Mouse (Mus musculus): ENCODE data around the gene Trpm6. TPM values are rescaled to one million over a fixed set of nuclear protein-coding genes. Genes with fewer than 3 reads are reported as not detected.

The Trpm6 gene
- polyA plus RNA-seq, 1 experiment, result 0.19 TPM

DNA sequence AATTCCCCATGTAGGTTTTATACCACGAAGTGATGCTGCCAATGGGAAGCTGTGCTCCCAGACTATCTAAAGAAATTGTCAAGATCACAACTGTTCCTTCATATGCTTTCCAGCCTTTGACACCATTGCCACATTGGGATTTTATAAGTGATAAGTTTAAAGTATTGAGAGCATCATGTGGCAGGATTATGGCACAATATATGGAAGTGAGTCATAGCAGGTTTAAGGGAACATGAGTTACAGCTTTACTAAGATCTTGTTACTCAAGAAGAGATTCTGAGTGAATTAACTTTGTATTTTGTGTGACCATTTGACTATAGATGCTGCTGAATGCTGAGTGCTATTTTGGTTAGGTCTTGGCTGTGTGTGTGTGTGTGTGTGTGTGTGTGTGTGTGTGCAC lies 21.8 kb downstream of the Trpm6 start:
- no peak for DNase-seq (ENCODE audit: low spot score)

DNA sequence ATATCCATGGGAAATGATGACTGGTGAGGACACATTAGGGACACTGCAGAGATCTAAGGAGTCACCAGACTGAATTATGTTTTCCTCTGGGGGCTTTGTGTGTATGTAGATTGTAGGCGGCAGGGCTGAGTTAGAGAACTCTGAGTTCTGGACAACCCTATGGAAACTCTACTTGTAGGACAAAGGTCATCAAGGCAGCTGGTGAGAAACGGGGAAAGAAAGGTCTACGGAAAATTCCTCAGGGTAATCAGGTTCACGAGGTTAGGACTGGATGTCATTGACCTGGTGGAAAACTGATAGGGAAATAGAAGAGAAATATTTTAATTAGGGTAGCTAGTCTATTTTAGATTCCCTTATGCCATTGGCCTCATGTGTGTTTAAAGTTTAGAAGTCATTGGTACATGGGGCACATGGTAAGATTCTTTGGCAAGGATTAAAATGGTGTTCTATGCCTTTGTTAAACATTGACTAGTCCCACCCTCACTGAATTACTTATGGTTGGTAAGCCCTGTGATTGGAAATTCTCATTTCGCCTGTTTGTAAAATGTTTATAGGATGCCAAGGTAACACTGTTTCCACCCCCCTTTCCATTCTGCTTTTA lies 23.2 kb downstream of the Trpm6 start:
- no peak for DNase-seq (ENCODE audit: low spot score)

DNA sequence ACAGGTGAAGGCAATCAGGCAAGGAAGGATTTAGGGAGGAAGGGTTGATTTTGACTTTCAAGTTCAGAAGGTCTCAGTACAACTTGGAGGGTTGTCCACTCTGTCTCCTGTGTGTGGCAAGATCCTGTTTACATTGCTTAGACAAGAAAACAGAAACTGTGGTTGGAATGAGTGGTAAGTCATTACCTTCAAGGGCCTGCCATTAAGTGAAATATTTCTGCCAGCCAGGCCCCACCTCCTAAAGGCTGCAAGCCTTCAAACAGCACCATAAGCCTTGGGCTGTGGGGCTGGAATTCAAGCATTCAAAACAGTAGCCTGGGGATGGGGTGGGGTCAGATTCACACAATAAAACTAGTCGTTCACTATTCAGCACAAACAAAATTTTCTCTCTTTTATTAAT lies 24.3 kb downstream of the Trpm6 start:
- DNase-seq (ENCODE audit: low spot score), result no peak

DNA sequence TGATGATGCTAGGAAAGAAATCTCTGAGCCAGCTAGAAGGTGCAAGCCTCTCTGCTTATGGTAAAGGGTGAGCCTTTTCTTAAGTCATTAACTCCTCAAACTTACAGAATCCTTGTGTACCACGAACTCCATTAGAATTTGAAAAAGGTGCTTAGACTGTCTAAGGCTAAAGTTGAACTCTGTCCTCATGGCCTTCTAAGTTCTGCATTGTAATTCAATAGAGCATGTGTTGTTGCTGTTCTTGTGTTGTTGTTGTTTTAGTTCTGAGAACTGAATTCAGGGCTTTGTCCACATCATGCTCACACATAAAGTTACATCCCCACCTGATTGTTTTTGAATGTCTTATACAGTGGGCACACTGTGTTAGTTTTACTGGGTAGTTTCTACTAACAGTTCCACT lies 49.9 kb downstream of the Trpm6 start:
- DNase-seq (ENCODE audit: low spot score), result no peak

DNA sequence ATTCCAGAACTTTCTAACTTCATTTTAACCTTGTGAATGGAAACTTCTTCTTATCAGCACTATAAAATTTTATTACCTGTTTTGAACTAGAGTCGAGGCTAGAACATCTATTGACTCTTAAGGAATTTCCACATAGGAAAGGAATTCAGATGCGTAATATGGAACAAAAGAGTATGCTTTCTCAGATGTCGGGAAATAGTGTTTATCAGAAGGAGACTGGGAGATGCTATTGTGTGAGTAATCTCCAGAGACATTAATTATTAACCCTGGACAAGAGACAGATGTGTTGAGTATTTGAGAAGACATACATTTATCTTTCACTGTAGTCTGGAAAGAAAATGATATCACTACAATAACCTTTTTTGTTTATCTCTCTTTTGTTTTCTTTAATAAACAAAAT lies 61.5 kb downstream of the Trpm6 start:
- no peak for DNase-seq (ENCODE audit: low spot score)

DNA sequence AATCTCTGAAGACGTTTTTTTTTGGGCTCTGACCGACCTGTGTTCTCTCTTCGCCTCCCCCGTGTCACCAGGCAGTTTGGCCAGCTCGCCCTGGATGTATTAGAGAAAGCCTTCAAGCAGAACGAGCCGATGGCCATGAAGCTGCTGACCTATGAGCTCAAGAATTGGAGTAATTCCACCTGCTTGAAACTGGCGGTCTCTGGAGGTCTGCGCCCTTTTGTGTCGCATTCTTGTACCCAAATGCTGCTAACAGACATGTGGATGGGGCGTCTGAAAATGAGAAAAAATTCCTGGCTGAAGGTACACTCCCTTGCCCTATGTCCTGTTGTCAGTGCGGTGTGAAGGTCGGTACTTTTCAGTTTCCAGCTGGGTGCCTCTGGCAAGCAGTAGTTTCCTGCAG lies 65.4 kb downstream of the Trpm6 start:
- DNase-seq (ENCODE audit: low spot score), result no peak

DNA sequence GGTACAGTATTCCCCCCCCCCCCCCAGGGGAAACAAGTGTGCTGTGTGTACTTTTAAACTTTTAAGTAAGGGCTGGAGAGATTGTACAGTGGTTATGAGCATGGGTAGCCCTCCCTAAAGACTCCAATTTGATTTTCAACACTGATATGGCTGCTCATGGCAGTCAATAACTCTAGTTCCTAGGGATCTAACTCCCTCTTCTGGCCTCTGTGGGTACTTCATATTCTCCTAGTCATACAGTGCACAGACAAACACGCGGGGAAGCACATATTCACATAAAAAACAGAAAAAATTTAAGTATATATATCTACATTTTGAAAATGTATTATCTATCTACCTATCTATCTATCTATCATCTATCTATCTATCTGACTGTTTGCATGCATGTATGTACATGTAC lies 67.6 kb downstream of the Trpm6 start:
- DNase-seq (ENCODE audit: low spot score), result no peak

DNA sequence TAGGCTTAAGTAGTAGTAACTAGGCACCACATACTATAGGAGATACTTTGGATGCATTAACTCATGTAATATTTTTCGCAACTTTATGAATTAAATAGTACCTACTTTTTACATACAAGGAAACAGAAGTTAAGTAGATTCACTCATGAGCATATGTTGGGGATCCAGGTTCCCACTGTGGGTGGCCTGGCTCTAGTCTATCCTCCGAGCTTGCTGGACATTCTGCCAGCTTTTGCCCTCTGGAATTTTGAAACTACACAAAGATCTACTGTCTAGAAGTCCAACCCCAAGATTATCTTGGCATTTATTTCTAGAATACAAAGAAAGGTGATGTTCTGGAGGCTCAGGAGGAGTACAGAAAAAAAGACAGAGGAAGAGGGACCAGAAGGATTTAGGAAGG lies 78.8 kb downstream of the Trpm6 start:
- DNase-seq (ENCODE audit: low spot score), result no peak

DNA sequence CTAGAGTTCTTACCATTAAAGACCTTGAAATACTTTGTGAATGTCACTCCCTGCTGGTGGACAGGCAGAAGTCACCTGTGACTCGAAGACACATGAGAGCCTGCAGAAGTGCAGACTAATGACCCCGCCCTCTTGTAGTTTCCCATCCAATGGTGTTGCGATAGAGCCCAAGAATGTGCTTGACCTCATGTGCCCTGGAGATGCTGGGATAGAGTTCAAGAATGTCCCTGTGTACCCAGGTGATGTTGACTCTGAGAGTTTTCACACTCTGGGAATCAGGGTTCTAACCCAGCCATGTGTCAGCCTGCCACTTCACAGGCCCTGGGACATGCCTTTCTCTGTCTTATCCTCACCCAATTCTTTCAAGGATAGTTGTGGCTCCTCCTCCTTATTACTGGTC lies 81.4 kb downstream of the Trpm6 start:
- no peak for DNase-seq (ENCODE audit: low spot score)

DNA sequence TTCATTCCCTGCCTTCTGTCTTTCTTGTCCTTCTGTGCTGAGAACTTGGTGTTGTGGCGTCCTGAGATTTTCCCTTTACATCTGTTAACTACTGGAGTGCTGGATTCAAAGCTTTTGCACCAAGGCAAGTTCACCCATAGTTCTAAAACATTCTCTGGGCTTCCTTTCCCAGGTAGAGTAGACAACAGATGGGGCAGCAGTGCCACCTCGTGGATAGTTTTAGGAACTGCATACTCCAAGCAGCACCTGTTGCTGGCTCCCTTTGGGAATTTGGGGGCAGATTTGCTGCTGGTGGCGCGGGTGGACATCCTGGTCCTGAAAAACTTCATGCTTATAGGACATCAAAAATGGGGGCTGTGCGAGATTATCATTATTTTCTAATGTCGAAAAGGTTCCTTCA lies 85.2 kb downstream of the Trpm6 start:
- DNase-seq (ENCODE audit: low spot score), result peak; percentile 23

DNA sequence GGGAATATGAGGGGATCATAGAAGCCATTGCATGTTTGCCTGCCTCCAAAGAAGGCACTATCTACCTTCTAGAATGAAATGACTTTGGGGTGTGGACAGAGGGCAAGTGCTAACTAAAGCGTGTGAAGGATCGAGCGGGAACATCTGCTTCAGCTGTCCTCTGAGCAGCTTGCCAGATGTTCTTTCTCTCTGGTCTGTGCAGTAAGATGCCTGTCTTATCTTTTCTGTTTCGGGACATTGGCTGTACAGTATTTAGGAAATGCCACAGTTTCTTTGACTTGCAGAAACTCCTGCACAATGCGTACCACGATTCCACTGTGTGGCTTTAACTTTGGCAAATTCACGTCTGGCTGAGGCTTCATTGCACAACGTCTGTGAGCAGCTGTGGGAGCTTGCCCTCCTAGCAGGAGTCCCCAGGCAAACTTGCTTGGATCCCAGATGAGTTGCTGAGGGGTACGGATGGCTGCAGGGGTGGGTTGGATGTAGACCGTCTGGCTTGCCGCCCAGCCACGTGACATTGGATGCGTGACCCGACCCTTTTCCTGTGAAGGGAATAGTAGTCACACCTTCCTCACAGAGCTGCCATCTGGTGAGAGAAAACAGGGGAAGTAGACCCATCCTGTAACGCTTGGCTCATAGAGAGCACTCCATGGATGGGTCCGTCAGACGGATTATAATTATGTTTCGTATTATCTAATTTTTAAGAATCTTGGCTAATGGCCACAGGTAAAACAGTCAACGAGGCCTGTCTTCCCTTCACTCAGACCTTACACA lies 92.2 kb downstream of the Trpm6 start:
- DNase-seq (ENCODE audit: low spot score), result no peak

DNA sequence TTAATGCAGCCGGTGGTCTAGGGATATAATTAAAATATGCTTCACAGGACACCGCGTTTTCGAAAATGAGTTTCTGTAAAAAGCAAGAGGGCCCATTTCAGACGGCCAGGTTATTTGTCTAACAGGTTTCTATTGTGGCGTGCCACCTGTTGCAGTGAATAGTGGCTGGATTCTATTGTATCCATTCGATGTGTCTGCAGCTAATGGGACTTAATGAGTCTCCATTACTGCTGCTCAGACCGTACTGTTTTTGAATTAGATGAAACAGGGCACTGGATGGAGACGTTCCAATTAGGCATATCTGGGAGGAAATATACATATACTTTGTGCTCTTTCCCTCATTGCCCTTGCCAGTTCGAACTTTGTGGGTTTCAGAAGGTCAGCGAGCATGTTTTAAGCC lies 92.8 kb downstream of the Trpm6 start:
- no peak for DNase-seq (ENCODE audit: low spot score)

DNA sequence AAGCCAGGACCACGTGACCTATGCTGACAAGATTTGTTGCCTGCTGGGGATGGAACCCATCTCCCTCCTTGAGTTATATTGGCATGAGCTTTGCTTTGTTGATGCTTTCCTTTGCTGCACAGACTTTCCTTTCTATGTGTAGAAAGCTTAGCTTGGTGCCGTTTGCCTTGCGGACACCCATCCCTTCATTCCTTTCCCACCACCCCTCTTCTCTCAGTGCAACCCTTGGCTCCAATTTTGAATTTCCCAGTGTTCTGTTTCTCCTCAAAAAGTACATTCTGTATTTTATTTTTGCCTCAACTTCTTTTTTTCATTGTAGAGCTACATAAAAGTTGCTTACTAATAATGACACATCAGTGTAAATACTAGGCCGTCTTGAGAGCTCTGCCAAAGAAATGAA lies 96.6 kb downstream of the Trpm6 start:
- no peak for DNase-seq (ENCODE audit: low spot score)

DNA sequence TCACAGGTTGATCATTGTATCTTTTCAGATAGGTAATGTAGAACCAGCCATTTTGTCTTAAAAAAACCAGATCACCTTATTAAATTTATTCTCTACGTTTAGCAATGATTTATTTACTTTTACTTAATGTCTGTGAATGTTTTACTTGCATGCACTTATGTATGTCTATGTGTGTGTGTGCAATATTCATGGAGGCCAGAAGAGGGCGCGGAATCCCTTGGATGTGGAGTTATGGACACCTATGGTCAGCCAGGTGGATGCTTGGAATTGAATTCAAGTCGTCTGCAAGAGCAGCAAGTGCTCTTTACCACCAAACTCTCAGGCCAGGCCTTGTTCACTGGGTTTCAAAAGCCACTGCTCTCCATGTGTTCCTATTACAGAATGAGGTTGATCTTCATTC lies 118.5 kb downstream of the Trpm6 start:
- no peak for DNase-seq (ENCODE audit: low spot score)

DNA sequence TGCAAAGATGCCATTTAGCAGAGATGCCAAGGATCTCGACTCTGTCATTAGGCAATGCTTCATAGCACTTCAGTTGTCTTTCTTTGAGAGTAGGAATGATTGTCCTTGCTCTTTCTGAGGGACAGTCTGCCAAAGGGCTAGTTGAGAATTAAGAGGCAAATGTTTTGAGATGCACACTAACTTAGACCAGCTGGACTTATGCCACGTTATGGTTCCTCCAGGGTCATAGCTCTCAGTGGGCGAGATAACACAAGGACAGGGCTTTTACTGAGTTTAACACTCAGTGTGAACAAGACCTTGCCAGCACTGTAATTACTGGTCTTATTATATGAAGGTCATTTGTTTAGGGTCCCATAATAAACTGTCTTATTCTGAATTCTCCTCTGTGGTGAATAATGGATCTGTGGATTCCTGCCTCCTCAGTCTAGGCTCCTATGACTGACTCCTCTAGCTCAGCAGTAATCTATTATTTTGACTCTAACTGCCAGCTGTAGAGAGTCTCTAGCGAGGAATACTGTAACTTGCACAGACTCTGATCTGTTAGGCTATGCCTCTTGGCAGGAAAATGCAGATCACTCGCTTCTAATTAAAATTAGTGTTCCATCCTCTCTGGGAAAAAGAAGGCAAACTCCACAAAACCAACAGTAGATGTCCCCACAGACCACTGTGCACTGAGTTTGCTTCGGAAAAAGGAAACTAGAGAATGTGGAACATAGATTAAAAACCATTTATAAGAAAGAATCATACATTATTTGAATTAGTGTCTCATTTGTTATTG lies 123.2 kb downstream of the Trpm6 start:
- no peak for DNase-seq (ENCODE audit: low spot score)

DNA sequence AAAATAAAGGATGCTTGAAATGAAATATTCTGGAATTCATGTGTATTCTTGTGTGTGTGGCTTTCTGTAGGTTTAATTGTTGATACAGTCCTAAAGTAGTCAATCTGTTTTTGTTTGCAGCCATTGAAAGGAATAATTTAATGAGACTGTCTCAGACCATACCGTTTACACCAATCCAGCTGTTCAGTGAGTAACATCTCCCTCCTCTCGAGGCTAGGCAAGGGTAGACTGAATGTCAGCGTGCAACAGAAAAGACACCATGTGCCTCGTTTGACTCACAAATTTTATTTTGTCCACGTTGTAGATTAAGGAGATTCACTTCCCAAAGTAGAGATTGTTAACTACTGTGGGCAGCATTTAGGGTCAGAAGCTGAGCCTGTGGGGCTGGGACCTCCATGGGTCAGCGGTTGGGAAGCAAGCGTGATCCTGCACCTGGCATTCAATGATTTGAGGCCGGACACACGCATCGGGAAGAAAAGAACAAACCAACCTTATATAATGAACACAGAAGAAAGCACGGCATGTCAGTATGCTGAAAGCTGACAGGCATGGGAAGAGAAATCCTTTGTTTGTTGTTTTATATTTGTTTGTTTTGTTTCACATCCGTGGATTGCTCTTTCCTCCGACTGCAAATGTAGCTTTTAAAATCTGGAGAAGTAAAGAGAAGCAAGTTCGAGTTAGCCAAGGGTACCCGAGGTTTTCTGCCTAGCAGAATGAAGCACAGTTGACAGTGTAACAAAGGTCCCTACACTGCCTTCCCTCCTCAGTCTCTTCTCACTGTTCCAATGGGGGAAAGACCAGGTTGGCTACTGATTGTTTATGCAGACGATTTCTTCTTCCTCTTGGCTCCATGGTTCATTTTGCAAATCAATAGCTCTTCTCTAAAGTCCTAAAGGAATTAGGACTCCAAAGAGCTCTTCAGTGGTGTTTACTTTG lies 124.2 kb downstream of the Trpm6 start:
- DNase-seq (ENCODE audit: low spot score), result no peak

DNA sequence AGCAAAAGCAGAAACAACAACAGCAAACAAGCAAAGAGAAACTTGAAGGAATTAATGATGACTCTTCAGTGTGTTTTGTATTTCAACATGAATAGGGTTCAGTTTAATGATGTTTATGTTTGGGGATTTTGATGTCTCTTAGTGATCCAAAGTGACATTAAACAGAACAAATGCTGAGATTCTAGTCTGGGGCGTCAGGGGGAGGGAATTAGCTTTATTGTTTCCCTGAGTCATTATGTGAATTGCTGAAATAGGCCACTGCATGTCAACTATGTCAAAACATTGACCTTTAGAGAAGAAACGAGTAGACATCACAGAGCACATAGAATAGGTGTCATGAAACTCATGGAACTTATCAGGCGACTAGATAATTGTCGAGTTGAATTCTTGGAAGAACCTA lies 129.5 kb downstream of the Trpm6 start:
- no peak for DNase-seq (ENCODE audit: low spot score)

DNA sequence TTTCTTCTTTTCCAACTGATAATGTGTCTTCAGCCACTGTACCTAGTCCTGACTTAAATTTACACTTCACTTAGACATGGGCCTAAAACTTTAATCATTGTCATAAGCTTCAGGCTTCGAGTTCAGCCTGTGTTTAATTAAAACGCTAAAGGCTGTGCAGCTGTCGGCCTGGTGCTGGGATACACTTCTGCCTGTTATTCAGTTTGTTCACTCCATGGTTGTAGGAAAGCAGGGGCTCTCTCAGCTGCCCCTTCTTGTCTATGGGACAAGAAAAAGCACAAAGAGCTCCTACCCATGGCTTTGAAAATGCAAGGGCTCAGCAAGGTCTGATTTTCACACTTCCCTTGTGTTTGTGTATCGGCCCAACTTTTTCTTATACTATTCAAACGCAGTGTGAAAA lies 131.4 kb downstream of the Trpm6 start:
- no peak for DNase-seq (ENCODE audit: low spot score)

DNA sequence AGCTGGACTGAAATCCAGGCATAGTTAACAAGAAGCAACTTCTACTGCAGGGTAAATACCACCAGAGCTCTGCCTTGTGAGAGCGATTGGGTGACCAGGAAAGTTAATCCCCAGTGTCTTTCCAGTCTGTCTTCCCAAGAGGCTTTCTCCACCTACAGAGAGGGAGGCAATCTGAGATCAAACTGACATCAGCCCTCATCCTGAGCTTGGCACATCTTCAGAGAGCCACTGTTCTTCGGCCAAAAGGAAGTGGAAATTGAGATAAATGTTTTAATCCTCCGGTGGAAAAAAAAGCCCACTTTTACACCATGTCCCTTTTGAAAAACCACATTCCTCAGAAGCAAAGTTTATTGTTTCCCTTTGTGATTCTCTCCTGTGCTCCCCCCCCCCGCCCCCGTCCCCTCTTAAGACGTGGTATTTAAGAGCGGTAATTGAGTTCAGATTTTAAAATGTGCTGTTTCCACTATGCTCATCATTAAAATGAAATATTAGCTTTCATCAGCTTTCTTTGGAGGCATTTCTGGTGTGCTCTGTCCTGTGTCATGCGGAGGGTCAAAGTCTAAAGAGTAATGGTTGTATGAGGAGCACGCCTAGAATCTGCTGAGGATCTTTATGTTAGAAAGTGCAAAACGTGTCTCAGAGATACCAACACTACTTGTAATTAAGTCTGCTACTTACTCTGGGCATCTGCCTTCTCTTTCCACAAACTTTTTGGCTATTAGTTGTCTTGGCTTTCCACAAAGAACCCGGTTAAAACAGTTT lies 138.0 kb downstream of the Trpm6 start:
- DNase-seq (ENCODE audit: low spot score), result no peak

DNA sequence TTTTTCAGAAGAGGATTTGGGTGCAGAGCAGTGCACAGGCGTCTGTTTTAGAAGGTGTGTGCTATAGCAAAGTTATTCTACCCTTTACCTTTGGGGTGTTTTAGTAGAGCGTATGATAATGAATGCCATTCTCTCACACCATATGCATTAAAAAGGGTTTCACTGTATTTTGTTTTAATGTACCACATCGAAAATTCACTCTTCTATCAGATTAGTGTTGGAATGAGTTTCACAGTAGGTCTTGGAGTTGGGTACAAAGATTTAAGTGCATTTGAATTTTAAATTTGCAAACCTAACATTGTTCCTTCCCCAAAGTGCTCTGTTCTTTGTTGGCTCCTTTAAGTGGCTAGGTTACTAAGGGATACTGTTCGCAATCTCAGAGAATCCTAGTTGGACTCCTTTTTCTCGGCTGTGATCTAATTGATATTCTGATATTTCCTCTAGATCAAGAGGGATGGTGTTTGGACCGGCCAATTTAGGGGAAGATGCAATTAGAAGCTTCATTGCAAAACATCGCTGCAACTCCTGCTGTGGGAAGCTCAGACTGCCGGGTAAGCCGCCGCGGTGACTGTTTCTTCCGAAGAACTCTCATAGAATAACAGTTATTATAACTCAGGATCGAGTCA lies 138.8 kb downstream of the Trpm6 start:
- DNase-seq (ENCODE audit: low spot score), result no peak

DNA sequence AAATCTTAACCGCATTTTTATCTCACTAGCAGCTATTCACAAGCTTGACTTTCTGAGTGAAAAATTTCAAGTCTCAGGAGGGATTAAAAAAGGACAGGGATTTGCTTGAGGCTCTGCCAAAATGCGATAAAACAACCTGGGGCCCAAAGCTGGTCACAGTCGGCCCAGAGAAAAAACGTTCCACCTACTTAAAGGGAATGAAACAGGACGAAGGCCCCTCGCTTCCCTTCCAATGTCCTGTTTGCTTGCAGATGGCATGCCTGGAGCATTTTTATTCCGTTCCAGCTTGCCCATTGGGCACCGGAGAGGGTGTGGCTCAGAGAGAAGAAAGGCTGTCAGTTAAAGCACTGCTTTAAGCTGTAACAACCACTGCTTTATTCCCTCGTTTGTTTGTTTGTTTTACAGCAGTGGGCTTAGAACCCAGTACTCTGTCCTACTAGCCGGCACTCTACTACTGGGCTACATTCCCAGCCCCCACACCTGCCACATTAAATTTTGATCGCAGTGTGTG lies 139.4 kb downstream of the Trpm6 start:
- no peak for DNase-seq (ENCODE audit: low spot score)
